Mouse (Mus musculus): Measurements from ENCODE around the gene Itga8.

Itga8 gene

DNA sequence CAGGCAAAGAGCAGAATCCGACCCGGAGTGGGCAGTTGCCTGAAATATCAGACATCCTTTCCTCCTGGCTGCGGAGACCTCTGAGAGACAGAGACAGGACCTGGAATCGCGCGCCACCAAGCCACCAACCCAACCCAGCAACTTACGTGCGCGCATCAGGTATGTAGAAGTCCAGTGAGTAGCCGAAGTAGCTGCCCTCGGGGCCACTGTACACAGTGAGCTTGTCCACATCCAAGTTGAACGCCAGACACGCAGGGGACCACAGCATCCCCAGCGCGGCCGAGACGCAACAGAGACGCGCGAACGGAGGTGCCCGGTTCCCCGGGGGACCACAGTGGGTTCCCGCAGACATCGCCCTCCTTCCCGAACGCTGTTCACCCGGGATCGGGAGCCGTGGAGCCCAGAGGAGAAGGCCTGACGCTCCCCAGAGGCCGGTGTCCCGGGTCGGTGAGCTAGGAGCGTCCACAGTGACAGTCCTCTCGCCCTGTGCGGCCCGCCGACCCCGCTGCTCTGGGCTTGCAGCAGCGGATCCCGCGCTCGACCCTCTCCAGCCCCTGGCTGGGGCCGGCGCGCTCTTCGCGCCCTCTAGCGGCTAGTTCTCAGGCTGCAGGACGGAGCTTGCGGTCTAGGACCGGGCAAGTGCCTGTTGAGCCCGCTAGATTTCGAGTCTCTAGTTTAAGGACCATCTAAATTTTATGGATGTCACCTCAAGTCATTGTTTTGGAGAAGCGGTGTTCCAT lies at the start of gene Itga8:
Itga8 (minus strand) TSS at position 492 of the 740 bp plus-strand sequence.
- peak; percentile 87 for DNase-seq

DNA sequence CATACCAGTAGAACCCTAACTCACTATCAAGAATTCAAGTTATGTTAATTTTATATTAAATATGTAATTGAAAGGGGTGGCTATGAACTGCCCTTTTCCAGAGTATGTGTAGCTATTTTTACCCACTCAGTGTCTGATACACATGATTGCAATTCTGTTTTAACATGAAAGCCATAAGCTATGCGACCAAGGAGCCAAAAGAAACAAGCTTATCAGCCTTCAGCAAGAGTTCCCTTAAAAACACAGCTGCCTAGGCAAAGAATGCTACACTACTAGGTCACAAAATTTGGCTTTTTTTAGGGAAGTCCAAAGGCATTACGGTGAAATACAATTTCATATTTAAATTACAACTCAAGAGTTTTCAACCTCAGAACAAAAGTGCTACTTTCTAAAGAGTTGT lies 47.2 kb upstream of the Itga8 start:
- DNase-seq, result no peak

DNA sequence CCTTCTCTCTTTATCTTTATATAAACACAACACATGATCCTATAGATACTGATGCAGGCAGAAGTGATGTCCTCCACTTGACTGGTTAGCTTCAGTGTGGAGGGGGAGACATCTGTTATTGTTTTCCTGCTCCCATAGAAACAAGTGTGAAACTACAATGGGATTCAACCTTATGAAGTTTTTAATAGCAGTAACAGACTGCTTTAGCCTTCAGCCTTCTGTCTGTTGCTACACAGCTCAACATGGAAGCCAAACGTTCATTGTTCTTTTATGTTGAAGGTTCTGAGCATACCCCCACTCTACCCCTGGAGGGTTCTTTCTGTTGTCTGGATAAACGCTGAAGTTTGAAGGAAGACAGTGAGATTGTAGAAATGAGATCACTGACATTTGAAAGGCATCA lies 30.2 kb upstream of the Itga8 start:
- DNase-seq, result no peak

DNA sequence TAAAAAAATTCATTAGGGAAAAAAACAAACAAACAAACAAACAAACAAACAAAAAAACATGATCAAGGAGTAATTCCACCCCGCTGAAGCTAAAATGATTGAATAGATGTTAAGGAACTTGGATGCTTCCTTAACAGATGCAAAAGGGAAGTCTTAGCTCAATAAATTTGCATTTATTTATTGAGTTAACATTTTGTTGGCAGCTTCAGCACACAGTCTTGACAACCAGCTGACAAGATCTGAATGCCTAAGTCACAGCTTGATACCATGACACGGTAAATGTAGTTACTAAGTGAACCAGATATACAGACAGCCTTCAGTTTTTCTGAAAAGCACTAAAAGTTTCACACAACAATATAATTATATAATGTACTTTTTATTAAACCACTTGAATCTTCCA lies 27.9 kb upstream of the Itga8 start:
- no peak for DNase-seq

DNA sequence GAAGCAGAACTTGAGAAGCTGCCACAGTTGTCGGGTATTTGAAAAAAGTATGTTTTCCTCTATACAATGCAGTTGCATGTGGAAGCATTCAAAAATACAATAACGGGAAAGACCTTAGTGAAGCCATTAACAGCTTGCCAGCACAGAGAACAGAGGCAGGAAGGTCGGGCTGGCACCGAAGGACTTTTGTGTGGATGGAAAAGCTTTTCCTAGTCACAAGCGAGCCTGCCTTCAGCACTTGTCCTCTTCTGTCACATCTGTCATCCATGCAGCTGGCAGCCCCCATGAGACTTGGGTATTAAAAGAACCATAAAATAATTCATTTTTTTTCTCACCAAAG lies 27.3 kb upstream of the Itga8 start:
- DNase-seq, result no peak

DNA sequence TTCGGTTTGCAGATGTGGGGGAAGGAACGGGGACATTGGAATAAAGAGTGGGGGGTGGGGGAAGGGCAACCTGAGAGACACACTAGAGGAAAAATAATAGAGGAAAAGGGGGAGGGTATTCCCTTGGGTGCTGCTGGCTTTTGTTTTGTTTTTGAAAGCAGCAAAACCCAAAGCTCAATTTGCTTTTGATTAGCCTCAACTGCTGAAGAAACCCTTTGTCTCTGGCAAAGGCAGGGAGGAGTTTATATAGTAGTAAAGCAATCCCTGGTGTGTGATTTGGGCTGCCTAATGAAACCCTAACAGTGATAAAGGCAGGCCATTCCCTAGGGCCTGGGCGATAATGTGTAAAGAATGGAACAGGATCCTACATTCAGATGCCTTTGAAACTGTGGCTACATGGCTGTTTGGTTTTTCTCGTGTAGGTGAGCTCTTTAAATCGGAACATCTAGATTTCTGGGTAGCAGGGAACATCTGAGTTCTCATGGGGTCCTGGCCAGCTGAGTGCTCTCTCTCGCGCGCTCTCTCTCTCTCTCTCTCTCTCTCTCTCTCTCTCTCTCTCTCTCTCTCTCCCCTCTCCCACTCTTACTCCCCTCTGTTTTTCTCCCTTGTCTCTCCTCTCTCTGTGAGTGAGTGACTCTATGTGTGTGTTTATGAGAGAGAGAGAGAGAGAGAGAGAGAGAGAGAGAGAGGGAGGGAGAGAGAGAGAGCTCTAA lies 26.8 kb upstream of the Itga8 start:
- no peak for DNase-seq

DNA sequence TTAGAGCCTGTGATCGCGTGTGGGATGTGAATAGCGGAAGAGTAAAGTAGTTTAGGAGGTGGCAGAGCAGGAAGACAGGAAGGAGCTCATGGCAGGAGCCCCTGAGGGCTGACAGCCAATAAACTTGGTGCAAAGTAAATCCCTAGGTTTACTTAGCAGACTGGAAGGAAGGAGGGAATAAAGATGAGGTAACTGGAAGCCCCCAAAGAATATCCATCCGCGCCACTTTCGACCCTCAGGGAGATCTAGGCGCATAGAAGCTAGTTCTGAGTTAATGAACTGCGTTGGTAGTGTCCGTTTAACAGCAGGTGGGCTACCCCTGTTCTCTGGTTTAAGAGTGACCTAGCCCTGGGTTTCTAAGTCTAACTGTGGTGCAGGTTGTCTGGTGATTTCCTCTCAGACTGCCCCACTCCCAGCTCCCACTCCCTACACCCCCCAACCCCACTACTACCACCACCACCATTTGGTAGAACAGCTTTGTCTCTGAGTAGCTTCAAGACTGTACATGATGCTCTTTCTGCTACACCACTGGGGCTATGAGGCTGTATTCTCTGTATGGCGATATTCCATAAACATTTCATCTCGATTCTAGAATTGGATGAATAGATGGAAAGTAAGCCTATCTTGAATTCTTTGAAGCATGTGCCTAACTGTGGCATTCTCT lies 26.1 kb upstream of the Itga8 start:
- no peak for DNase-seq

DNA sequence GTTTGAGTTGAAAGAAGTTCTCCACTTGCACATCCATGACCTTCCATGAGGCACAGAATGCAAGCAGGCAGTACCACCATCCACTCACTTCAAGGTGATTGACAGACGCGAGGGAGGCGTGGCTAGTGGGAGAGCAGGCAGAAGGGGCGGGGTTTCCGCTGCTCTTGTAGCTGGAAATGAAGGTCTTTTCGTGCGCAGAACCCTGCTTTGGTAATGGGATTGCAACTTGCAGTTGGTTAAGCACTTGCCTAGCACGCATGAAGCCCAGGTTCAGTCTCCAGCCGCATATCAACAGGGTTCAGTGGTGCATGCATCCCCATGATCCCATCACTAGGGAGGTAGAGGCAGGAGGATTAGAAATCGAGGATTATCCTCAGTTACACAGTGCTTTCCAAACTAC lies 25.5 kb upstream of the Itga8 start:
- DNase-seq, result peak; percentile 25

DNA sequence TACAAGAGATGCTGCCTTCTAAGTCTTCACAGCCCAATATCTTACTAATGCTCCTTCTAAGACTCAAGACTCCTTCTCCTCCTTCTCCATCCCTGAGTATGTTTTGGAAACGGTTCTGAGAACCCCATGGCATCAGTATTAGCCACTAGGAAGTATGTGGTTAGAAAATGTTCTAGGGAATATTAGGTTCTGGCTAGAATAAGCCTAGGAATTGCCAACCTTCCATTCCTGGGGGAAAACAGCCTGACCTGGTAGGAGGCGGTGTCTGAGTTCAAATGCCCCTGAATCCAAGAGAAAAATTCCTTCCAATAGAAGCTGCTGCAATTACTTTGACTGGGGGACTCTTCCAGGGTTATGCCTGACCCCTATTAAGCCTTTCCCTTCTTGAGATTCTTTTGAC lies 24.1 kb upstream of the Itga8 start:
- DNase-seq, result no peak

DNA sequence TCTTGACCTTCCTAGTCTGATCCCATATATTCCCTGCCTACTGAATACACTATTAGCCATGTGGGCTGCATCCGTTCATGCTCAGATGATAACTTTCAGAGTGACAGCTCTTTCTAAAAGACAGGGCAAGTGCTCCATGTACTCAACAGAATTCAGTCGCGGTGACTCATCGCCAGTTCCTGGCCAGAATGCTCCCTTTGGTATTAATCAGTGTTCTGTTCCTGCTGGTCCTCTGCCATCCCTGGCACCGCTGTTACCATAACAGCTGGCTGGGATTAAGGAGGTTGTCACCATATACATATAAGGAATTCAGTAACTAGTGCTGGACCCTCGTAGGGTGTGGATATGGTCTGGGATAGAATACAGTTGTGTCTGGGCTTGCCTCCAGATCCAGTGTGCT lies 23.7 kb upstream of the Itga8 start:
- no peak for DNase-seq

DNA sequence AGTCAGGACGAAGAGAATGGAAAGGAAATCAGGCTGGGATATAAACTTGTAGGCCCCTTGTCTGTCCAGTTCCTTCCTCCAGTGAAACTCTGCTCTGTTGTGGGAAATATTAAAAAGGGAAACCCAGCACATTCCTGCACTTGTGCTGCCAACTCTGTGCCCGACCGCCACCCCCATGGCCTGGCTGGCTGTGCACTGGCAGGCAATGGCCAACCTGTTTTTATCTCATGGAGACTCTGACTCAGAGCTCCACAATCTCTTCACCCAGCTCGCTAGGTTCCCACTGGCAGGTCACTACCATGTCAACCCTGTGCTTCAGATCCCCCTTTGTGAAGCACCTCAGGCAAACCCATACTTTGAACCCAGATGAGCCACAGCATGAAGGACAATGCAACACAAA lies 19.2 kb upstream of the Itga8 start:
- no peak for DNase-seq

DNA sequence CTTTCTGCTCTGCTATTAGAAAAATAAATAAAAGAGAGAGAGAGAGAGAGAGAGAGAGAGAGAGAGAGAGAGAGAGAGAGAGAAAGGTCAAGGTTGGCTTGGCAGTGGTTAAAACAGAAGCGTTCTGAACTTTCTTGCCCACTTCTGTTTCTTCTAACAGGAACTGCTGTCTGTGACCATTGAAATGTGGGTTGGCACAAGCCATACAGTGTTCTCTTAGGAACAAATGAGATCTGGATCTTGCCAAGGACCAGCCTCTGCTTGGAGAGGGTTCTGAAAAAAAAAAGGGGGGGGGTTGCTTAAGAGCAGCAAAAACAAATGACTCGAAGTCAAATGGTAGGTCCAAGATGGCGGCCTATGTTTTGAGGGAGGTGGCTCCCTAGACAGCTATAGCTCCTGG lies 17.0 kb upstream of the Itga8 start:
- DNase-seq, result no peak

DNA sequence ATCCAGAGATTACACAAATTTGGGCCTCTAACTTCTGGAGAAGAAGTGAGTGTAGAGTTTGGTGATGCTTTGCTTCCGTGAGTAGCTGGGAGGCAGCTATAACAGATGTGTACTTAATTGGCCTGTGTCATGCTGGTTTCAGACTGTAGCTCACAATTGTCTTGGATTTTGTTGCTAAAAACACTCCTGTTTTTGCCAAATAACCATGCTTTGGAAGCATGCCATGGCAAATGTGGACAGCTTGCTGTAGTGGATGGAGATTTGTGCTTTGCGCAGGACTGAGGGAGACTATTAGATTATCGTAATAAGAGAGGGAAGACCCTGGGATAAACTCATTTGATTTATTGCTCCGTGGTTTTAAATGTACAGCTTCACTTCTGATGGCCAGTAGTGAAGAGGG lies 16.3 kb upstream of the Itga8 start:
- DNase-seq, result no peak

DNA sequence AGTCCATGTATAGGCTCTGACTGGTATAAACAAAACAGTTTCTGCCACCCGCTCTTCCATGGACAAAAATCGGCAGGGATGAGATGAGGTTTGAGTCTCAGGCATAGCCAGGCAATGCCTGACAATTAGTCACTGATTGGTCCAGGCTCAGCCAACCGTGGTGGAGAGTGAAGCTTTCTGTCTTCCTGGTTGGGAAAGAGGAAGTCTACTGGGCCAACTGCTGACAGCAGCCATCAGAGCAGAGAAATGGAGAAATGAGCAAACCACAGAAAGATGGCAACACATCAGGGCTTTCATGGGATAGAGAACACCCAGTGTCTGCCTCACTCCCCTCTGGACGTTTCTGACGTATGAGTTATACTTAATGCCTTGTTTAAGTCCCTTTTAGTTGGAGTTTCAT lies 15.6 kb upstream of the Itga8 start:
- no peak for DNase-seq

DNA sequence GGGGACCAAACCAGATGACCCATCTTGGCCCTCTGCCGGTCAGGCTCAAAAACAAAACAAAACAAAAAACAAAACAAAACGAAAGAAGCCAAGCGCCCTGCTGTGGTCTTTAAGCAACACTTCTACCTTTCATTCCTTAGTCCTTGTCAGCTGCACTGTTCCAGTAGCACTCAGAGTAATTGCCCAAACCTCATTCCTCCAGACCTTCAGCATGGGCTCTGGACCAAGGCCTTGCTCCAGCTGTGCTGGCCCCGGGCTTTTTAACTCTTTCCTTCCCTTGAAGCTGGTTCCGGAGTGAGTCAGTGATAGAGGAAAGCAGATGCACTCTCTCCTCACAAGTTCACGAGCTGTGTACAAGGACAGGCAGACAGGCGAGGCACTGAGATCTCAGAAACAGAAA lies 14.6 kb upstream of the Itga8 start:
- no peak for DNase-seq

DNA sequence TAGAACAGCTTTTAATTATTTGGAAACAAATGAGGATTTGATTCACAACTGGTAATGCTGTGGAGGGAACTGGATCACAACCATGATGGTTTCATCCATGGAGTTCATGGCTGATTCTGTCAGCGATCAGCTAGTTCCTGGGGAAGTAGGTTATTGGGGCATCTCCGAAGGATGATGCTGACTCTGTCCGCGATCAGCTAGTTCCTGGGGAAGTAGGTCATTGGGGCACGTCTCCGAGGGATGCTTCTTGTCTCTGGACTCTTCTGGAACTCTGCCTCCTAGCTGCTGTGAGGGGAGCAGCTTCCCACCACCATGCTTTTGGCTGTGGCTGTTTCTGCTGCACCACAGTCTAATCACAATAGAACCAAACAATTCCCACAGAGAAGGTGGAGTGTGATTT lies 12.3 kb upstream of the Itga8 start:
- no peak for DNase-seq

DNA sequence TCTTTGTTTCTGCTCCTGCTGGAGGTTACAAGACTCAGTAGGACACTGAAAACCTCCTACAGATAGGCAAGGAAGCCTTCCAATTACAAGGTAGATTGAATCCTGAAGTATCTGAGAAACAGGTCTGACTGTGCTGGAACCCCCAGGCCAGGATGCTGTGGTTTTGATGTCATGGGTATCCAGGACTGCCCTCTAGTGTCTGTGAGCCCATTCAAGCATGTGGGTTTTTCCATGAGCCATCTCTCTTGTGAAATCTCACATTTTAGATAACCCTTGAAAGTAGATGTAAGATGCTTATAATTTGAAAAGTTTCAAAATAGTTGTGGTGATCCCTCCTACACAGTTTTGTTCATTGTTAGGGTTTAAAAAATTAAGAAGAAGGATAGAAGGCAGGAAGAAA lies 6.7 kb upstream of the Itga8 start:
- DNase-seq, result no peak

DNA sequence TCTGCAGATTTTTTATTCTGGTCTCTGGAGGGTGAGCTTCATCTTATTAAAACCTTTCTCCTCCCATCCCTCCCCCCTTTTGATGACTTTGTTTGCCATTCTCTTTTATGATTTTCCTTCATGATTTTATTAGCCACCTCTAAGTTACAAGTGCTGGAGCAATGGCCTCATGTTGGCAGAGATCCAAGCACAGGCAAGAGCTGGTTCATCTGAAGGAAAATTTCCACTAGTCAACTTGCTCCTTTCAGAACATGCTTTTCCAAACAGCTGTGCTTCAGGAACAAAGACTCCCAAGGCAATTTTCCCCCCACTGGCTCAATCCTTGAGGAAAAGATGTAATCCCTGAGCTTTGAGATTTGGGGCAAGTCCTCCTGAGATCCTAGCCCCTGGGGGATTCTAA lies 5.6 kb upstream of the Itga8 start:
- no peak for DNase-seq

DNA sequence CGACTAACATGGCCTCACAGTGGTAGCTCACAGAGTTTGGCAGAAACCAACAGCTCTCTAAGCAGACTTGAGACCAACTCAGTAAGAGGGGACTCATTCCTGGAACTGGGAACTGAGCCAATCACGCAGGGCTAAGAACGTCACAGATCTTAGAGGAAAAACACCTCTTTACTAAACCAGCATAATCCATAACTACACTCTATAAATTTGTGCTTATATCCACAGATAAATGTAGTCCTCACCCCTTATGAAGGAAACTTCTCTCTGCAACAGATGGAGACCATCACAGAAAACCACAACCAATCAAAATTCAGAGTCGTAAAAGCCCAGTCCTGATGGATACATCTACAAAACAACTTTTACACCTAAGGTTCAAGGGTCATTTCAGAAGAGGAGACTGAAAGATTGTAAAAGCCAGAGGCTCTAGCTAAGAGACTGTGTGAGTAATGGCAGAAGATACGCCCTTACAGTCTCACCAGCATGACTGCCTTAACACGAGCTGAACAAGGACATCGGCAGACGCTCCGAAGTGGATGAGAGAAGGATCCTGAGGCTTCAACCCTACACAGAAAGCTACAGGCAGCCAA lies 3.4 kb upstream of the Itga8 start:
- DNase-seq, result no peak

DNA sequence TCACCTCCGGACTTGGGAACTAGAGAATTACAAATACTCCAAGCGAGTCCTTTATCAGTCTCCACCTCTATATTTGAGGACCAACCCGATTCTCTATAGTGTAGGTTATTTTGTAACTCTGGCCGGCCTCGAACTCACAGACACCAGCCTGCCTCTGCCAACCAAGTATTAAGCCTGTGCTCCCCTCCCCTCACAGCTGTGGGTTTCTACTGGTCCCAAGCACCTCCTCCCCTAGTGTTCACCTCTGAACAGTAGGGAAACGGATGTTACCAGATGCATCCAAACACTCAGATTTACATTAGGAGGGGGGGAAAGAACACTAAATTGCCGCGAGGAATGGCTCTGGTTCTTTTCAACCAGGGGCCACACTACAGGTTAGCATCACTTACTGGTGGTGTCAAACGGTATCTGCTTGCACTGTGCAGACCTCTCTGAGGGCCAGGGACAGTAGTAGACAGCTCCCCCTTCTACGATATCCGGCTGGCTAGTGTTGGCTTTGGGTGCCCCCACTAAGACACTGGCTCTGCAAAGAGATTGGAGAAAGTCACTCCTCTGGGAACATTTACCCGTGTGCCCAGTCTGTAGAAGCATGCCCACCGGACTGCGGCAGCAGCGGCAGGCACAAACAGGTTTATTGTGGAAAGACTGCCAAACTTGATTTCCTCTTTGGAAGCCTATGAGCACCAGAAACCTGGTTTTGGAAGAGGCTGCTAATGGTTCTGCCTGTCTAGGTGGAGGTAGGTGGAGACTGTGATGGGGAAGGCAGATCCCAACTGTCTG lies 1.1 kb downstream of the Itga8 start:
- DNase-seq, result no peak

DNA sequence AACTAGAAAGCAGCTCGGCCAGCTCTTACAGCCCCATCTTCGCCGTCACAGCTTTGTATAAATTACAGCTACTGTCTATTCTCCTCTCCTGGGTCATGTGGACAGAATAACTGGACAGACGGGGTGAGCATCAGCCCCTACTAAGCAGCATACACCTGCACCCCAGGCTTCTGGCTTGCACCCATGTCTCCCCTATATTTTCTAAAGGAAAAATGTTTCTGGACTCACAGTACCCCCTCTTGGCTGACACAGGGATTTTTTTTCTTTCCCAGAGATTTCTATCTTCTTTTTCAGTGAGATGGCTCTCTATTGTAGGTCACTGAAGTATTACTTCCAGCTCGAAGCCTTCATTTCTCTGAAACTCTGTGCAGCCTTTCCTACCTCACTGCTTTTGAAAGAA lies 4.4 kb downstream of the Itga8 start:
- DNase-seq, result no peak

DNA sequence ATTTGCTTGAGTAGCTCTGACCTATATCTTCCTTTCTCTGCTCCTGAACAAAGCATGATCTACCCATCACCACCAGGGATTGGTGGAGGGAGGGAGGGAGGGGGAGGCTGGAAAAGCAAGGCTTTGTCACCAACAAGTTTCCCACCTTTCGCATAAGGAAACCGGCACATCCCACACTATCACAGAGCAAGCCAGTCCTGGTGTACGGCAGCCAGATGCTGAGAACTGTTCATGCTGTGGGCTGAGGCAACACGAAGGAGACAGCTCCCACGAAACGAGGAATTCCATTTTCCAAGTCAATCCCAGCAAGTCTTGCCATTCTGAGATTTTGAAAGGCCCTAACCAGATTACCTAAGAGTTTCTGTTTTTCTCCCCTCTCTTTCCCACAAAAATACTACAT lies 6.6 kb downstream of the Itga8 start:
- DNase-seq, result no peak

DNA sequence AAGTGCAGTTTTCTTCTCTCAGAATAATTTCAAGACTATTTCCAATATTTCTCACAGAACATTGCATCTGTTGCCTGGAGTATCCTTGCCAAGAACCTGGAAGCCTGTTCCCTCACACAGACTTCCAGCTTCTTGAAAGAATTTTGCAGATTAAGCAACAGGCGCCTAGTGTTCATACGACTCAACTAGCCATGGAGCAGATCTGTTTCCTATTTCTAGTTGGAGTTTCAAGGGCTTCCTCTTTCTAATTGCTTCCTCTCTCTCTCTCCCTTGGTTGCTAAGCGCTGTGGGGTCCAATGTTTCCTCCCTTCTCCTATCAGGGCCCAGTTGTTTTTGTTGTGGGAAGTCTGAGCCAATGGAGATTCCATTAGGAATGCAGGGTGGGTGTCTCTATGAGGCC lies 7.7 kb downstream of the Itga8 start:
- no peak for DNase-seq
